Mouse (Mus musculus) inflammation-experienced regulatory T-cells, adult 6 months (primary cell): ENCODE data around the gene Oas1f. TPM values are rescaled to one million over a fixed set of nuclear protein-coding genes. Genes with fewer than 3 reads are reported as not detected.
"Not testable (repeated sequence)": the region's sequence is repeated elsewhere in the genome, so short reads cannot be mapped to it uniquely, and the experiment has no call there.

Experiments
- ATAC-seq: one replicate; pipeline ENCODE4 v1.8.0; 2017
- polyA plus RNA-seq, 3 experiments: library from polyadenylated mRNA; unstranded; fragments of 100-300 nt; shearing (Covaris generic); gene quantifications; one replicate each; pipeline ENCODE4 v1.2.1; 2017

Oas1f gene
- polyA plus RNA-seq: not detected

DNA sequence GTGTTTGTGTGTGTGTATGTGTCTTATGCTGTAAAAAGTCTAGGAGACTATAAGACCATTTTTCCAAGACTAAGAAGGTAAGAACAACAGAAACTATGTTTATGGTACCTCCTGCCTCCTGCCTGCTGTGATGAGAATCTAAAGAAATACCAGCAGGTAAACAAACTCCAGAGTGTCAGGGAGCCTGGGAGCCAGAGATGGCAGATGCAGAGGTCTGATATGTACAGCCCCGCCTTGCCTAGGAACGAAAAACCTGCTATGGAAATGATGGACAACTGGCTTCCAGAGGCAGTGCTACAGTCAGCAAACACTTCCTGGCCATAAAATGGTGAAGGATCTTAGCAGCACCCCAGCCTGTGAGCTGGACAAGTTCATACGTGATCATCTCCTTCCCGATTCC, at the start of gene Oas1f:
Gene Oas1f (plus strand): TSS at position 301 of the 400 bp plus-strand sequence.
- no peak for ATAC-seq

- not testable (repeated sequence) for ATAC-seq
These were observed 49.0 kb upstream of the Oas1f start for GRCm38 (mm10) chr5:120798147-120798546.

DNA sequence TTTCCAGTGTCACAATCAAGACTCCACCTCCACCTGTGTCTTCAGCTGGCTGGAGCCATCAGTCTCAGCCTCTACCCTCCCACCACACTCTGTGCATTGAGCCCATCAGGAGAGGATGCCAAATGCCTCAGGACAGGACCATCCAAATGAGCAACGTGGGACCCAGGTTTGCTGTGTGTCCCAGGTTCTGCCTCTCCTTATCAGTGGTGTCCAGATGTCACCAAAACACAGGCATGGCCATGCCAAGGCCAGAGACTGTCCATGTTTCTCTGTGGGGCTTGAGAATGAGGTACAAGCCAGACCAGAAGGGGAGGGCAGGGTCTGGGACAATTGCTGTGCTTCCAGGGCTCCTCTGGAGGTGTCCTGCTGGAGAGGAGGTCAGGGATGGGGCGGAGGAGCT, 48.2 kb upstream of the Oas1f start:
- not testable (repeated sequence) for ATAC-seq

DNA sequence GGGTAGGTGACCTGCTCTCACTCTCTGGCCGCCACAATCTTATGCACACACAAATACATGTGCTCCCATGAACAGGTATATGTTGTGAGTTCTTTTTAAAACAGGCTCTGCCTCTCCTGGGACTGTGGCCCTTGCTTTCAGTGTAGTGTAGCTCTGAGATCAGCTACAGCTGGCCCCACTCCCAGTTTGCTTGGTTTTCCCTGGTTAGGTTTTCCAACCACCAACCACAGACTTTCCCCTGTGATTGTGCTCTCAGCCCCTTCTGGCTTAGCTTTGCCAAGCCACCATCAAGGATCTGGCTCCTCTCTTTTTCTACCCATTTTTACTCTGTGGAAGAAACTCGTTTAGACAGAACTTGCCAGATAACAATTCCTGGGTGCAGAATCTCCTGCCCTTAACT, 43.6 kb upstream of the Oas1f start:
- ATAC-seq: no peak

DNA sequence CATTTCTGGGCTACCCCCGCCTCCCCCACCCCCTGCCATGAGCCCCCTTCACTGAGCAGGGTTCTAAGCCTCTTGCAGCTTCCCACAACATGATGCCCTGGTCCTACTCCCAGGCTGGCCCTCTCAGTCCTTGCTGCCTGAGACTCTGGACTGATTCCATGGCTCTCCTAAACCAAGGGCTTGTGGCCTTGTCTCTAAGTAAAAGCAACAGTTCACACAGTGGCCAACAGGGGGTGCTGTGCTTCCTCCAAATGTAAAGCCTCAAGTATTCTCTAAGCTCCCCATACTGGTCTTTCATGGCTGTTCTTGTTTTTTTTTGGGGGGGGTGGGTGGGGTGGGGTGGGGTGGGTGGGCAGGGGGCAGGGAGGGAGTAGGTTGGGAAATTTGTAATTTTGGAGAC, 40.7 kb upstream of the Oas1f start:
- ATAC-seq: no peak

GRCm38 (mm10) chr5:120809171-120809570, 38.0 kb upstream of the Oas1f start:
- ATAC-seq: no peak

- ATAC-seq: peak; percentile 100
These were observed 35.0 kb upstream of the Oas1f start, which contains the start of gene Oas1c for GRCm38 (mm10) chr5:120811951-120812819. Gene Oas1c, minus strand, starts transcription at chr5:120812514.

DNA sequence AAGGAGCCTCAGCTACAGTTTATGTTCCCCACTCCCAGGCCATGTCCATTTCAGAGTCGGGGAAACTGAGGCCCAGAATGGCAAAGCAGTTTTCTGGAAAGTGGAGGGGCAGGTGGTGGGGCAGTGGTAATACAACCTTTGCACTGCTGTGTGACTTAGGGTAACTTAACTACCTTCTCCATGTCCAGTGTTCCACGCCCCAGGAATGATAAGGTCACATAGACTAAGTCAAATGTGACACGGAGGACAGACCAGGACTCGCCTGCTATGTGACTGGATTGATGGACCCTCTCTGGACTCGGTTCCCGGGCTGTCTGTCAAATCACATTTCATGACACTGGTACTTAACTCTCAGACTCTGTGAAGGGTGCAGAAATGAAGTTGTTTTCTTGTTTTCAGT, 34.1 kb upstream of the Oas1f start:
- ATAC-seq: no peak

- no peak for ATAC-seq
These were observed 31.2 kb upstream of the Oas1f start for GRCm38 (mm10) chr5:120815949-120816348.

GRCm38 (mm10) chr5:120818999-120819398, 28.2 kb upstream of the Oas1f start:
- ATAC-seq: no peak

- peak; percentile 100 for ATAC-seq
These were observed 16.1 kb upstream of the Oas1f start for GRCm38 (mm10) chr5:120831031-120831430.

DNA sequence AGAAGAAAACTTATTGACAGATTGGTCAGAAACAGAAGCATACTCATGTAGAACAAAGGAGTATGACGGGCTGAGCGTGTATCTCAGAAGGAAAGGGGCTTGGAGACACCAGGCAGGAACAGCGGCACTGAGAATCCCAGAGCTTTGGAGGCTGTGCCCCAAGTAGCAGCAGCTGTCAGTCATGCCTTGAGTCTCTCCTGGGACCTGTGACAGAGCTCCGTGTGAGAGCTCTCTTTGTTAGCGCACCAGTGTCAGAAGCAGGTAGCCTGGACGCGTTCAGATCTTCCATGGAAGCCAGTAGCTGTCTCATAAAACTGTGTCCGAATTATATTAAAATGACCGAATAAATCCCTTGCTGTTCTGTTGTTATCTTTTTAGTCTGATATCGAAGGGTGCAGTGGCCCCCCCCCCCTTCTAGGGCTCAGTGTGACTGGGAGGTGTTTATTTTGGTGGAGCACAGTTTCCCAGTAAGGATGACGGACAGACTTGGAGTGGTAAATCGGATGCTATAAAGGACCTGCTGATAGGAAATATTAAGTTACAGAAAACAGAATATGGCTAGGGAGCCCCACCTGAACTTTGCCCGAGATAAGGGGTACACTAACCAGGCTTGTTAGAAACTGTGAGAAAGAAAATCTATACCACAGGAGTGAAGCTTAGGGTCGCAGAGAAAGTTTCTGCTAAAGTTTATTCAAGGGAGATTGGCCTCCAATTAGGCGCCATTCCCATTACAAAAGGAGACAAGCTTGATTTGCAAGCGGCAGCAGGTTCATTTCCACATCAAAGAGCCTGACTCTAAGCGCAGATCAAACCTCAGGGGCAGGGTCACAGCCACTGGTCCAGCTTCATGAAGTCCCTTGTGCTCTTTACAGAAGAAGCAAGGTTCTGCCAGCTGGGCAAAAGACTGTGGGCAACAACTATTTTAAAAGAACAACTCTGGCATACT, 13.6 kb upstream of the Oas1f start:
- ATAC-seq: no peak

DNA sequence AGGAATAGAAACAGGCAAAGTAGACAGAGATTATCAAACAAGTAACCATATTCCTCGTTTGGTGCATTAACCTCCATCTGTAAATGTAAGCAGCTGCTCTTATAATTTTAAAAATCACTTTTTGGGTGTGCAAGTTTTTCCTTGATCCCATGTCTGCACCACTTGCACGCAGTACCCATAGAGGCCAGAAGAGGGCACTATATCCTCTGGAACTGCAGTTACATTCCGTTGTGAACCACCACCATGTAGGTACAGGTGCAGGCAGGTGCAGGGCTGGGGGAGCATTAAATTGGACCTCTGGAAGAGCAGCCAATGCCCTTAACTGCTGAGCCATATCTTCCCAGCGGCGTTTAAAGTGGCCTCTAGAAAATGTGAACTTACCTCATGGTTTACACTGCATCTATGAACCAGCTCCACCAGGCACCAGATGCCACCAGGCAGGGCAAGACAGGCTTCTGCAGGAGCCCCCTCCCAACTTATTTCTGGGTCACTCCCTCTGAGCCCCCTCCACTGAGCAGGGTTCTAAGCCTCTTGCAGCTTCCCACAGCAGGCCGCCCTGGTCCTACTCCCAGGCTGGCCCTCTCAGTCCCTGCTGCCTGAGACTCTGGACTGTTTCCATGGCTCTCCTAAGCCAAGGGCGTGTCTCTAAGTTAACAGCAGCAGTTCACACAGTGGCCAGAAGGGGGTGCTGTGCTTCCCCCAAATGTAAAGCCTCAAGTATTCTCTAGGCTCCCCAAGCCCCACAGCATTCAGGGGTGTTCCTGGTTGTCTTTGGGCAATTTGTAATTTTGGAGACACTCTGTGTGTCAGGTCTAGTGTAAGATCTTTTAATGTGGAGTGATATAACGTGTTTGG, 10.2 kb upstream of the Oas1f start:
- ATAC-seq: peak; percentile 48

- no peak for ATAC-seq
These were observed 2.5 kb upstream of the Oas1f start for GRCm38 (mm10) chr5:120844713-120845112.

DNA sequence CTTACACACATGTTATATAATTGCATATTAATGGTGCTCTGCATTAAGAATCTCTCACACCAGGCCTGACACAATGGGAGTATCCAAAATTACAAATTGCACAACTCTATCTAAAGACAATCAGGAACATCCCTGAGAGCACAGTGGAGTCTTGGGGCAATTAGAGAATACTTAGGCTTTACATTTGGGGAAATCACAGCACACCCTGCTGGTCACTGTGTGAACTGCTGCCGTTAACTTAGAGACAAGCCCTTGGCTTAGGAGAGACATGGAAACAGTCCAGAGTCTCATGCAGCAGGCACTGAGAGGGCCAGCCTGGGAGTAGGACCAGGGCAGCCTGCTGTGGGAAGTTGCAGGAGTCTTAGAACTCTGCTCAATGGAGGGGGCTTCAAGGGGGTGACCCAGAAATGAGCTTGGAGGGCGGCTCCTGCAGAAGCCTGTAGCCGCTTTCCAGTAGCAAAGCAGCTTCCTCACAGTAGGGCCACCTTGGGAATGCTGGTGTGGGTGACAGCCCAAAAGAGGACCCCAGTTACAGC, 2.5 kb downstream of the Oas1f start:
- peak; percentile 28 for ATAC-seq

- ATAC-seq: no peak
These were observed 12.1 kb downstream of the Oas1f start for GRCm38 (mm10) chr5:120859241-120859640.

DNA sequence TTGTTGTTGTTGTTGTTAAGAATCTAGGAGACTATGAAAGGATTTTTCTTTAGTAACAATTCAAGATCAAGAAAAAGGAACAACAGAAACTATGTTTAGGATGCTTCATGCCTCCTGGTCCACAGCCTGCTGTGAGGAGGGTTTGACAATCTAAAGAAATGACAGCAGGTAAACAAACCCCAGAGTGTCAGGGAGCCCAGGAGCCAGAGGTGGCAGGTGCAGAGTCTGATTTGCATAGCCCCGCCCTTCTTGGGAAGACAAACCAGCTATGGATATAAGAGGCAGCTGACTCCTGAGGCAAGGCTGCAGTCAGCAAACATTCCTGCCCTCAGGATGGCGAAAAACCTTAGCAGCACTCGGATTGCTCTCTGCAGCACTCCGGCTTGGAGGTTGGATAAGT, 14.0 kb downstream of the Oas1f start, which contains the start of gene Oas1h:
Gene Oas1h (plus strand): TSS at position 301 of the 400 bp plus-strand sequence.
- no peak for ATAC-seq

DNA sequence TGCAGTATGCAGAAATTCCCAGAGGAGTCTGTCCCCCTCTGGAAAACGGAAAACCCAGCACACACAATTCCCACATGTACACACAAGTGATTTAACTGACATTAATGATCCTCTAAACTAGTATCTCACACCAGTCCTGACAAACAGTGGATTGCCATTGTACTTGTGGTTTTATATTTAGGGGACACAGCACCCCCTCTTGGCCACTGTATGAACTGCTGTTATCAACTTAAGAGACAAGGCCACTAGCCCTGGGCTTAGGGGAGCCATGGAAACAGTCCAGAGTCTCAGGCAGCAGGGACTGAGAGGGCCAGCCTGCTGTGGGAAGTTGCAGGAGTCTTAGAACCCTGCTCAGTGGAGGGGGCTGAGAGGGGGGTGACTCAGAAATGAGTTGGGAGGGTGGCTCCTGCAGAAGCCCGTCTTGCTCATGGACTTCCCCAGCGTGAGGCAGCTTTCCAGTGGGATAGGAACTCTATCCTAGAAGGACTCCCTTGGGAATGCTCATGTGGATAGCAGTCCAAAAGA, 18.2 kb downstream of the Oas1f start:
- no peak for ATAC-seq

- no peak for ATAC-seq
These were observed 22.4 kb downstream of the Oas1f start for GRCm38 (mm10) chr5:120869436-120870015.

DNA sequence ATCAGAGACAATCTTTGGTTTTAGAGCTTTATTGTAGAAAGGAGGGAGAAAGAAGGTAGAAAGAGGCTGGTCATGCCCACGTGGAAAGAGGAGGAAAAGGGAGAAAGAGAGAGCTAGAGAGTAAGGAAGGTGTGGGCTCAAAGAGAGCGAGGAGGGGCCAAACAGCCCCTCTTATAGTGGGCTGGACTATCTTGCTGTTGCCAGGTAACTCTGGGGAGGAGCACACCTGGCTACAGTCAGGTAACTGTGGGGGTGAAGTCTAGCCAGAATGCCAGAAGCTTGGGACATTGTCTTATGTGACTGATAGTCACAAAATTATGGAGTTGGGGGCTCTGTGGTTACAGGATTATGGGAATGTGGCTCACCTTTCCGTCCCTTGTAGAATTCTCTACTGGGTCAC, 22.9 kb downstream of the Oas1f start:
- no peak for ATAC-seq

DNA sequence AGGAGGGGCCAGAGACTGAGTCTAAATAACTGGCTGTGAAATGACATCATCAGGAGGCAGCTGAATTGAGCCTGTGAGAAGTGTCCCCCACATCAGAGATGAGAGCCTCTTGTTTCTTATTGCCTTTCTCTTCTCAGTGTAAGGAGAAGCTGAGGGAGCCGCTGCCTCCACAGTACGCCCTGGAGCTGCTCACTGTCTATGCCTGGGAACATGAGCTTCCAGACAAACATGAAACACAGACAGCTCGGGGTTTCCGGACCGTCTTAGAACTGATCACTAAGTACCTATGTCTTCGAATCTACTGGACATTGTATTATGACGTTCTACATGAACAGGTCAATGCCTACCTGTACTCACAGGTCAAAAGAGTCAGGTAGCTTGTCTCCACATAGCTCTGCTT, 23.6 kb downstream of the Oas1f start:
- ATAC-seq: no peak
